ENCODE assay signal across 19 mouse cellular contexts in genomic region chr6:5404016-5404415, GRCm38 (mm10). TPM values are rescaled to one million over a fixed set of nuclear protein-coding genes. Genes with fewer than 3 reads are reported as not detected.
DNase-seq lines count a peak whose midpoint lies in the region; ATAC-seq lines count a peak whose summit lies in the region.
"Had no signal": no experiment of that assay in that cellular context is flagged by ENCODE, and none has a peak within 500 bp of the region (broad histone marks: within the 10 kb centered on the region; RNA-seq: fewer than 3 reads in every experiment).

No protein-coding gene starts in this region.

- H3K9me3 ChIP-seq in forebrain, embryonic 14.5 days (replicated peaks; ENCODE audit: control insufficient read depth, low read length): no peaks in the 10 kb centered on the region
- no peaks in the 10 kb centered on the region for H3K9me3 ChIP-seq in hindbrain, embryonic 15.5 days
- no peaks in the 10 kb centered on the region for H3K9me3 ChIP-seq in midbrain, embryonic 16.5 days (replicated peaks; ENCODE audit: control insufficient read depth, low read length, poor library complexity, severe bottlenecking)
- H3K9me3 ChIP-seq: embryonic facial prominence, embryonic 12.5 days; heart, embryonic 12.5 days; megakaryocyte, embryonic 14.5 days had no signal

- no peaks in the 10 kb centered on the region for H3K27me3 ChIP-seq in forebrain, embryonic 14.5 days (replicated peaks; ENCODE audit: control insufficient read depth, insufficient read depth, low read length)
- no peaks in the 10 kb centered on the region for H3K27me3 ChIP-seq in hindbrain, embryonic 15.5 days
- H3K27me3 ChIP-seq in midbrain, embryonic 16.5 days (ENCODE audit: control insufficient read depth, insufficient read depth, low read depth, low read length): no peaks in the 10 kb centered on the region
- H3K27me3 ChIP-seq: embryonic facial prominence, embryonic 12.5 days; heart, embryonic 12.5 days had no signal

- peaks cover 26% of the 10 kb centered on the region for H3K4me1 ChIP-seq in forebrain, embryonic 14.5 days (ENCODE audit: control insufficient read depth, insufficient read depth, low read length)
- H3K4me1 ChIP-seq in hindbrain, embryonic 15.5 days (replicated peaks): peaks cover 30% of the 10 kb centered on the region
- peaks cover 24% of the 10 kb centered on the region for H3K4me1 ChIP-seq in midbrain, embryonic 16.5 days (ENCODE audit: control insufficient read depth, insufficient read depth, low read length)

- WGBS in forebrain, embryonic 14.5 days: 29% methylated on average over 6 of the region's 6 CpGs
- 57% methylated on average over 6 of the region's 6 CpGs for WGBS in hindbrain, embryonic 15.5 days
- 38% methylated on average over 6 of the region's 6 CpGs for WGBS in midbrain, embryonic 16.5 days

- 0 out of 2 replicates have a peak overlapping the region, but pooled peaks have one; percentile 26 for H3K9ac ChIP-seq in forebrain, embryonic 14.5 days (ENCODE audit: low read length)
- no peak overlapping the region for H3K9ac ChIP-seq in hindbrain, embryonic 15.5 days
- H3K9ac ChIP-seq in midbrain, embryonic 16.5 days (ENCODE audit: low read depth, low read length): no peak overlapping the region
- H3K9ac ChIP-seq: embryonic facial prominence, embryonic 12.5 days; heart, embryonic 12.5 days had no signal

- H3K4me2 ChIP-seq in forebrain, embryonic 14.5 days (ENCODE audit: low read length): peak overlapping the region; percentile 50; the same call in 1 of the 2 replicates
- H3K4me2 ChIP-seq in hindbrain, embryonic 15.5 days: no peak overlapping the region
- H3K4me2 ChIP-seq in midbrain, embryonic 16.5 days (ENCODE audit: low read length): no peak overlapping the region
- H3K4me2 ChIP-seq: heart, embryonic 12.5 days had no signal

- no peak overlapping the region for H3K4me3 ChIP-seq in forebrain, embryonic 14.5 days (ENCODE audit: low read depth, low read length)
- no peak overlapping the region for H3K4me3 ChIP-seq in hindbrain, embryonic 15.5 days
- no peak overlapping the region for H3K4me3 ChIP-seq in midbrain, embryonic 16.5 days (ENCODE audit: low read depth, low read length)
- H3K4me3 ChIP-seq: embryonic facial prominence, embryonic 12.5 days; heart, embryonic 12.5 days; left cerebral cortex, adult 2 months; megakaryocyte, embryonic 14.5 days had no signal

- intact Hi-C loops in heart, postnatal 36 days (cut with DNase I): no loop called here
- intact Hi-C loops in heart, postnatal 14 days (cut with DNase I): no loop called here

- no peaks in the 10 kb centered on the region for H3K36me3 ChIP-seq in forebrain, embryonic 14.5 days (ENCODE audit: control insufficient read depth, insufficient read depth, low read length)
- no peaks in the 10 kb centered on the region for H3K36me3 ChIP-seq in hindbrain, embryonic 15.5 days
- H3K36me3 ChIP-seq in midbrain, embryonic 16.5 days (ENCODE audit: control insufficient read depth, insufficient read depth, low read length): no peaks in the 10 kb centered on the region
- H3K36me3 ChIP-seq: embryonic facial prominence, embryonic 12.5 days; heart, embryonic 12.5 days had no signal

- DNase-seq in heart, adult 11 months: peak; percentile 68
- no peak for DNase-seq in heart, postnatal 36 days
- no peak for DNase-seq in forebrain, embryonic 14.5 days (ENCODE audit: low spot score)
- DNase-seq in heart, postnatal 14 days: no peak
- DNase-seq in adrenal gland, adult 8-10 months: no peak
- DNase-seq: cerebellum, adult 11-12 months; kidney, adult 18-20 months; kidney, postnatal 25 days; lung, postnatal 14 days; thymus, adult 2 months had no signal

- ATAC-seq in forebrain, embryonic 14.5 days: no peak
- ATAC-seq in hindbrain, embryonic 15.5 days (ENCODE audit: low FRiP score, low read depth): no peak
- no peak for ATAC-seq in midbrain, embryonic 16.5 days
- no peak for ATAC-seq in megakaryocyte-erythroid progenitor cell, adult 5-6 weeks (replicated peaks; ENCODE audit: low FRiP score, low TSS enrichment, poor library complexity, severe bottlenecking)

- peak overlapping the region; percentile 87 for H3K27ac ChIP-seq in forebrain, embryonic 14.5 days (ENCODE audit: low read depth, low read length)
- H3K27ac ChIP-seq in hindbrain, embryonic 15.5 days (replicated peaks): peak overlapping the region; percentile 63
- H3K27ac ChIP-seq in midbrain, embryonic 16.5 days (ENCODE audit: low read length): peak overlapping the region; percentile 78
- H3K27ac ChIP-seq: left cerebral cortex, adult 2 months had no signal

RNA-seq across cellular contexts. Expression of gene Asb4, which starts 20.8 kb away (rescaled TPM):
- total RNA-seq in heart, postnatal 36 days (2021): 10 to 100 TPM in 1 of 2 experiments, 1 to 10 TPM in 1; 7.1 to 10.1 TPM
- polyA plus RNA-seq in forebrain, embryonic 14.5 days (2014; fragmentation: Nextera tagmentation; extraction: Ambion mirVana): 22.7 and 23.7 TPM in 2 replicates
- polyA plus RNA-seq in hindbrain, embryonic 15.5 days (2015; fragmentation: Nextera tagmentation; extraction: Ambion mirVana): 15.8 and 15.9 TPM in 2 replicates
- polyA plus RNA-seq in midbrain, embryonic 16.5 days (2015; fragmentation: Nextera tagmentation; extraction: Ambion mirVana): 17.9 and 20.6 TPM in 2 replicates
- not detected in 2 replicates for total RNA-seq in megakaryocyte-erythroid progenitor cell, adult 5-6 weeks (2014; fragmentation: Nextera tagmentation)
- total RNA-seq in megakaryocyte-erythroid progenitor cell, adult 5-6 weeks (2017): not detected in 2 replicates
- total RNA-seq in heart, postnatal 14 days (2021): 1 to 10 TPM; 6.8 to 8.2 TPM
- 1 to 10 TPM in 3 of 4 experiments, under 1 TPM in 1; 0.83 to 1.5 (median 1.1) TPM for total RNA-seq in adrenal gland, adult 8-10 months (2022)
- total RNA-seq: MEL; neutrophil, adult 5-6 weeks had no signal
